Mouse (Mus musculus) CH12.LX (cell line): ENCODE results near the gene Lpcat1. TPM values are rescaled to one million over a fixed set of nuclear protein-coding genes. Genes with fewer than 3 reads are reported as not detected.

Source experiments
- DNase-seq: peaks from one replicate; pipeline ENCODE4 v3.0.0-alpha.2; 2013; ENCODE audit errors: extremely low read depth
- H3K27ac ChIP-seq: 2 replicates; pipeline ENCODE4 v1.5.1; 2012; ENCODE audit warnings: low read depth, mild to moderate bottlenecking, control low read depth, moderate library complexity; ENCODE audit not compliant: insufficient read depth
- H3K27me3 ChIP-seq: replicated peaks from 2 replicates; pipeline ENCODE3; 2012; ENCODE audit warnings: inconsistent platforms
- H3K36me3 ChIP-seq, 2 experiments: replicated peaks in 1 of 2; 2 replicates each; pipeline versions ENCODE3 to v1.6.1; 2012; ENCODE audit warnings: inconsistent platforms in 1 of 2, low read length in 1 of 2, mild to moderate bottlenecking in 1 of 2, mixed read lengths in 1 of 2, moderate library complexity in 1 of 2; ENCODE audit not compliant: control insufficient read depth in 1 of 2, insufficient read depth in 1 of 2
- H3K4me1 ChIP-seq, 2 experiments: 2 replicates each; pipeline ENCODE4 v1.6.1; 2012; ENCODE audit warnings: inconsistent platforms in 1 of 2, moderate library complexity in 1 of 2; ENCODE audit not compliant: insufficient read depth in 2 of 2, control insufficient read depth in 1 of 2
- H3K4me2 ChIP-seq: 2 replicates; pipeline ENCODE4 v1.6.1; 2012; ENCODE audit warnings: low read depth, mild to moderate bottlenecking, control low read depth; ENCODE audit not compliant: poor library complexity, insufficient read depth, severe bottlenecking
- H3K4me3 ChIP-seq, 3 experiments: fragments of 150-350 bp in 1 of 3; sonication (generic) in 1 of 3; replicated peaks in 1 of 3; 2 replicates each; pipeline versions ENCODE3 to v1.5.1; 2011 to 2012; ENCODE audit warnings: low read depth in 2 of 3, low read length in 2 of 3, mild to moderate bottlenecking in 2 of 3, moderate library complexity in 2 of 3, control low read depth in 1 of 3, improper control_type of control experiment in 1 of 3, inconsistent platforms in 1 of 3, mixed read lengths in 1 of 3; ENCODE audit not compliant: poor library complexity in 1 of 3
- H3K79me2 ChIP-seq: replicated peaks from 2 replicates; pipeline ENCODE4 v1.6.1; 2012; ENCODE audit warnings: mild to moderate bottlenecking, moderate library complexity; ENCODE audit not compliant: control insufficient read depth, poor library complexity, insufficient read depth, severe bottlenecking; ENCODE audit errors: extremely low read depth
- H3K9ac ChIP-seq: 2 replicates; pipeline ENCODE4 v1.6.1; 2012; ENCODE audit warnings: low read depth, mild to moderate bottlenecking, control low read depth, moderate library complexity; ENCODE audit not compliant: insufficient read depth
- H3K9me3 ChIP-seq: replicated peaks from 2 replicates; pipeline ENCODE3; 2012; ENCODE audit warnings: low read length, inconsistent platforms, mixed read lengths
- BHLHE40 ChIP-seq: IDR thresholded peaks from 2 replicates; pipeline ENCODE4 v1.6.1; 2011; ENCODE audit warnings: mild to moderate bottlenecking, low read depth, low read length, improper control_type of control experiment
- CHD2 ChIP-seq: IDR thresholded peaks from 2 replicates; pipeline ENCODE4 v1.6.1; 2011; ENCODE audit warnings: low read length, improper control_type of control experiment
- E2F4 ChIP-seq: IDR thresholded peaks from 2 replicates; pipeline ENCODE4 v1.6.1; 2011; ENCODE audit warnings: low read depth, low read length, improper control_type of control experiment; ENCODE audit not compliant: insufficient replicate concordance
- ELF1 ChIP-seq: IDR thresholded peaks from 2 replicates; pipeline ENCODE4 v1.6.1; 2014; ENCODE audit warnings: low read depth, mild to moderate bottlenecking, inconsistent platforms, low read length, improper control_type of control experiment
- EP300 ChIP-seq: IDR thresholded peaks from 2 replicates; pipeline ENCODE4 v1.6.1; 2011; ENCODE audit warnings: low read length, improper control_type of control experiment
- ETS1 ChIP-seq: conservative IDR thresholded peaks from 2 replicates; pipeline ENCODE4 v1.6.1; 2012; ENCODE audit warnings: low read depth, mild to moderate bottlenecking, inconsistent platforms, low read length, improper control_type of control experiment, moderate library complexity
- HCFC1 ChIP-seq: IDR thresholded peaks from 2 replicates; pipeline ENCODE4 v1.6.1; 2012; ENCODE audit warnings: low read depth, mild to moderate bottlenecking, inconsistent platforms, low read length, improper control_type of control experiment
- JUN ChIP-seq: IDR thresholded peaks from 2 replicates; pipeline ENCODE4 v1.6.1; 2011; ENCODE audit warnings: low read depth, mild to moderate bottlenecking, low read length, improper control_type of control experiment, moderate library complexity; ENCODE audit not compliant: insufficient read depth
- JUND ChIP-seq: conservative IDR thresholded peaks from 2 replicates; pipeline ENCODE4 v1.6.1; 2011; ENCODE audit warnings: low read depth, low read length, improper control_type of control experiment
- KAT2A ChIP-seq: IDR thresholded peaks from 2 replicates; pipeline ENCODE4 v1.6.1; 2012; ENCODE audit warnings: low read length, improper control_type of control experiment, inconsistent platforms; ENCODE audit not compliant: insufficient replicate concordance
- MAFK ChIP-seq: IDR thresholded peaks from 2 replicates; pipeline ENCODE4 v1.6.1; 2011; ENCODE audit warnings: low read length, improper control_type of control experiment; ENCODE audit not compliant: insufficient replicate concordance
- MEF2A ChIP-seq: IDR thresholded peaks from 2 replicates; pipeline ENCODE4 v1.6.1; 2014; ENCODE audit warnings: low read depth, mild to moderate bottlenecking, inconsistent platforms, low read length, improper control_type of control experiment, borderline replicate concordance
- MXI1 ChIP-seq: IDR thresholded peaks from 2 replicates; pipeline ENCODE4 v1.6.1; 2011; ENCODE audit warnings: mild to moderate bottlenecking, low read depth, low read length, improper control_type of control experiment
- MYC ChIP-seq: IDR thresholded peaks from 2 replicates; pipeline ENCODE4 v1.6.1; 2011; ENCODE audit warnings: low read depth, mild to moderate bottlenecking, improper control_type of control experiment, low read length
- NELFE ChIP-seq: IDR thresholded peaks from 2 replicates; pipeline ENCODE4 v1.6.1; 2011; ENCODE audit warnings: low read depth, low read length, improper control_type of control experiment
- NRF1 ChIP-seq: IDR thresholded peaks from 2 replicates; pipeline ENCODE4 v1.6.1; 2014; ENCODE audit warnings: low read depth, mild to moderate bottlenecking, inconsistent platforms, low read length, improper control_type of control experiment, moderate library complexity
- RAD21 ChIP-seq: IDR thresholded peaks from 2 replicates; pipeline ENCODE4 v1.6.1; 2011; ENCODE audit warnings: low read depth, mild to moderate bottlenecking, low read length, improper control_type of control experiment, moderate library complexity
- TCF12 ChIP-seq: IDR thresholded peaks from 2 replicates; pipeline ENCODE4 v1.6.1; 2014; ENCODE audit warnings: low read depth, mild to moderate bottlenecking, inconsistent platforms, low read length, improper control_type of control experiment
- USF1 ChIP-seq: IDR thresholded peaks from 2 replicates; pipeline ENCODE4 v1.6.1; 2014; ENCODE audit warnings: low read depth, mild to moderate bottlenecking, inconsistent platforms, low read length, improper control_type of control experiment
- ZNF384 ChIP-seq: IDR thresholded peaks from 2 replicates; pipeline ENCODE4 v1.6.1; 2012; ENCODE audit warnings: low read depth, low read length, improper control_type of control experiment, inconsistent platforms
- dilution Hi-C: fragments of 300-500 bp; cut with MboI; formaldehyde crosslinking; loops from 2 replicates; pipeline ENCODE4 v1.14.3; 2020; ENCODE audit warnings: low sequenced_read_pairs; ENCODE audit not compliant: extremely low pct_unique_long_range_greater_than_20kb, extremely low pct_ligation_motif_present
- in situ Hi-C: fragments of 300-500 bp; cut with MboI; formaldehyde crosslinking; loops from 3 replicates; pipeline ENCODE4 v1.14.3; 2019; ENCODE audit warnings: low sequenced_read_pairs, low pct_ligation_motif_present, low pct_unique_long_range_greater_than_20kb, mixed read lengths
- polyA plus RNA-seq: library from polyadenylated mRNA; unstranded; fragments of >175 nt; gene quantifications from 2 replicates; pipeline ENCODE4 v1.2.1, GENCODE M21; 2012; ENCODE audit warnings: low read depth; ENCODE audit not compliant: insufficient read length
- total RNA-seq, 2 experiments: library from RNA; depleted of rRNA; stranded (reverse); fragments of 300-350 nt in 1 of 2; fragments of >200 nt in 1 of 2; gene quantifications; 2 replicates each; pipeline ENCODE4 v1.2.3; 2012 to 2014

The Lpcat1 gene
- total and polyA plus RNA-seq, 3 experiments, result 22.6 to 36.9 (median 36.2) TPM

DNA sequence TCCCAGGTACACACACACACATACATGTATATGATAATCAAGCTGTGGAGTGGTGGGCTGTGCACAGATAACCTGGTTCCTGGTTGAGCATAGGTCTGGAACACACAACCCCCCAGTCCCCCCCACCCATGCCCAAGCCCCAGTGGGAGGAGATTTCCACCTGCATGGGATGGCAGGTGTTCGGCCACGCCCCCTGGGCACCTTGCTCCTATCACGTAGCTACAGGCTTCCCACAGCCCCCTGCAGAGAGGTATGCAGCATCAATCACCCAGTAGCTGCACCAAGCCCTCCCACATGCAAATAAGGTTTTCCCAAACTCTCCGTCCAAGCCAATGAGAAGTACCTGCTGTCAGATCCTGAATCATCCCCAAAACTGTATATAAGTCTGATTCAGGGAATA is 49.9 kb downstream of the Lpcat1 start:
- Histone ChIP-seq H3K9me3 (no peaks in the 10 kb centered on the region), H3K36me3 (peaks cover 31 to 52% of the 10 kb centered on the region in 2 experiments), H3K27me3 (peaks cover 5% of the 10 kb centered on the region), H3K9ac (no peak overlapping the region), H3K4me1 (no peaks in the 10 kb centered on the region), H3K79me2 (no peaks in the 10 kb centered on the region), H3K4me2 (no peak overlapping the region), H3K27ac (no peak overlapping the region), H3K4me3 (no peak overlapping the region)
- no peak for DNase-seq
- TF ChIP-seq EP300 (no peak), HCFC1 (no peak), KAT2A (no peak), USF1 (no peak), MEF2A (no peak)
- dilution Hi-C loops (no loop called here), in situ Hi-C loops (loop anchor here (10.0 kb wide), 1 partner anchor 108 kb away; the partner anchor contains the start of gene Tert)

DNA sequence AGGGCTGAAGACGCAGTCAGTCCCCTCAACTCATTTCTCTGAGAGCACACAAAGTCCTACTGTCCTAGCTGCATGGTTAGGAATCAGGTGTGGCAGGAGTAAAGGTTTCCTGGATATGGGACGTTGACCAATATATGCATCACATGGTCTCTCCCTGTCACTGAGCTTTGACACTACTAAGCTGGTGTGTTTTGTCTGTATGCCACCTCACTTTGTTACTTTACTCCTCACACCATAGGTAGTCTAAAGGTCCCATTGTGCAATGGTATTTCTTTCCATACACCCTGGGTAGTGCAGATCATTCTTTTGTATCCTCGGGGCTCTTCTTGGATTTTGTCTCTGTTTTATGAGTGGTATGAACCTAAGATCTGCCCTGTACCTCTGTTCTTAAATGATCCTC is 66.7 kb downstream of the Lpcat1 start:
- in situ Hi-C loops, result no loop called here
- TF ChIP-seq BHLHE40 (no peak), KAT2A (no peak), TCF12 (no peak), CHD2 (no peak), MAFK (no peak), JUN (no peak), NELFE (no peak), JUND (no peak), ZNF384 (no peak), MYC (no peak), ELF1 (no peak), NRF1 (no peak), ETS1 (no peak), E2F4 (no peak), RAD21 (no peak), MXI1 (no peak), HCFC1 (no peak)
- H3K27me3 ChIP-seq, result peaks cover 85% of the 10 kb centered on the region

More for the DNA sequence above, 66.7 kb downstream of the Lpcat1 start:
- H3K4me3 ChIP-seq, result no peak overlapping the region
- no peak for DNase-seq
- H3K36me3 ChIP-seq, result no peaks in the 10 kb centered on the region
- no peak overlapping the region for H3K9ac ChIP-seq
- peaks cover 7% of the 10 kb centered on the region for H3K9me3 ChIP-seq
- H3K4me1 ChIP-seq, result peaks cover 2 to 11% of the 10 kb centered on the region in 2 experiments; a peak in 2 of 4 replicates
- H3K79me2 ChIP-seq, result no peaks in the 10 kb centered on the region
- no peak overlapping the region for H3K27ac ChIP-seq
- dilution Hi-C loops, result no loop called here
- H3K4me2 ChIP-seq, result no peak overlapping the region
